Mouse (Mus musculus): ENCODE measurements at regions not wholly inside any gene's neighbourhood (a gene's known extent, or its start where the extent isn't known, plus 50 kb on each side); places are given as distances from the start of the nearest gene placed in this dataset.
A peak's percentile ranks its signal among the peaks of the same experiment; 100 is the strongest.

- Histone ChIP-seq H3K4me2 (no peak overlapping the region; the same call in 1 of the 2 replicates), H3K36me3 (ENCODE audit: insufficient read depth) (no peaks in the 10 kb centered on the region), H3K9me3 (ENCODE audit: low read depth, low read length) (no peaks in the 10 kb centered on the region), H3K4me1 (ENCODE audit: insufficient read depth) (peaks cover 36% of the 10 kb centered on the region; the same call in 1 of the 2 replicates), H3K4me3 (ENCODE audit: low read depth, low read length) (no peak overlapping the region), H3K9ac (no peak overlapping the region), H3K27me3 (ENCODE audit: insufficient read depth, low read length) (no peaks in the 10 kb centered on the region), H3K27ac (ENCODE audit: low read depth) (peak overlapping the region; percentile 47)
- ATAC-seq (ENCODE audit: insufficient read depth) (no peak), DNase-seq (peak; percentile 50)
- whole genome bisulfite sequencing = 15% methylated on average over 7 of the region's 7 CpGs
- no peak for TF ChIP-seq CTCF (IDR thresholded peaks at IDR 0.05; ENCODE audit: low read depth)
Measured at GRCm38 (mm10) chr11:18747871-18748461, 270.8 kb downstream of the Meis1 start.

DNA sequence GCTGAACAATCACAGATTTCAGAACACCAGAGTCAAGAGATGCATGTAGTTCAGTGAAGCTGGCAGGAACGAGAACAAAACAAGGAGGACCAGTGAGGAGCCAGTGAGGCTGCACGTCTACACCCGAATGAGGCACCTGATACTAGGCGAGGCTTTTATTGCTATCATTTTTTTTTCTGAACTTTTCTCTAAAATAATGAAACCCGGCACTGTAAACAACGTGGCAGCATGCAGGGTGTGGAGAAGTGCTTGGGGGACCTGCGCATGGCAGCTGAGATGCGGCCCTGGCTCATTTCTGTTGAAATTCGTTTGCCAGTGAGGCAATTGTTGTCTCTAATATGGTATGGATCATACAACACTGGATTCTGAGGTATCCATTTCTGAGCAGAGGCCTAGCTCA is 271.4 kb downstream of the Meis1 start:
- H3K36me3 ChIP-seq (ENCODE audit: insufficient read depth) = no peaks in the 10 kb centered on the region
- no peak overlapping the region for H3K9ac ChIP-seq
- no peak overlapping the region for H3K4me2 ChIP-seq
- no peak overlapping the region for H3K4me3 ChIP-seq (ENCODE audit: low read depth, low read length)
- H3K4me1 ChIP-seq (ENCODE audit: insufficient read depth) = peaks cover 31% of the 10 kb centered on the region; the same call in 1 of the 2 replicates
- H3K27ac ChIP-seq (ENCODE audit: low read depth) = peak overlapping the region; percentile 89
- TF ChIP-seq CTCF (IDR thresholded peaks at IDR 0.05; ENCODE audit: low read depth) = no peak
- 39% methylated on average over 9 of the region's 9 CpGs for WGBS
- no peaks in the 10 kb centered on the region for H3K27me3 ChIP-seq (ENCODE audit: insufficient read depth, low read length)
- H3K9me3 ChIP-seq (ENCODE audit: low read depth, low read length) = no peaks in the 10 kb centered on the region
- DNase-seq = no peak
- ATAC-seq (ENCODE audit: insufficient read depth) = no peak

DNA sequence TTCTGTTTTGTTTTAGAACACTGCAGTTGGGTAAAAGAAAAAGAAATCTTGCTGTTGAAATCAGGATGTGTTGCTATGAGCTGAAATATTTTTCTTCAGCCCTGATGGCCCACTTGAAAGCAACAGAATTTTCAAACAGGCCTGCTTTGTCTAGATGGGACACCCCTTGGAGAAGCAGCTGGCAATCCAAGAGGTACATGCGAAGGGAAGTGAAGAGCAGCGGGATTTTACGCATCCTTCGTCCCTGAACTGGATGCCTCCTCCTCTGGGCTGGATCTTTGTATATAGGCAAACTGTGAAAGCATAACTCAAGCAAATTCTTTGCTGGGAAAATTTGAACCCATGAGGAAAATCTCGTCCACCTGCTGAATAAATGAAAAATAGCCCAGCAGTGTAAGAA is 272.3 kb downstream of the Meis1 start:
- Histone ChIP-seq H3K9ac (no peak overlapping the region), H3K4me1 (ENCODE audit: insufficient read depth) (peaks cover 28% of the 10 kb centered on the region; the same call in 1 of the 2 replicates), H3K4me2 (peak overlapping the region; percentile 27; the same call in 1 of the 2 replicates), H3K27me3 (ENCODE audit: insufficient read depth, low read length) (no peaks in the 10 kb centered on the region), H3K36me3 (ENCODE audit: insufficient read depth) (no peaks in the 10 kb centered on the region), H3K4me3 (ENCODE audit: low read depth, low read length) (no peak overlapping the region), H3K27ac (ENCODE audit: low read depth) (peak overlapping the region; percentile 89; the same call in 1 of the 2 replicates), H3K9me3 (ENCODE audit: low read depth, low read length) (no peaks in the 10 kb centered on the region)
- DNase-seq (no peak), ATAC-seq (ENCODE audit: insufficient read depth) (no peak)
- no peak for TF ChIP-seq CTCF (IDR thresholded peaks at IDR 0.05; ENCODE audit: low read depth)
- WGBS = 45% methylated on average over 5 of the region's 5 CpGs

GRCm38 (mm10) chr11:18745840-18746239 is 272.9 kb downstream of the Meis1 start:
- H3K4me1 ChIP-seq (ENCODE audit: insufficient read depth) = peaks cover 23% of the 10 kb centered on the region; the same call in 1 of the 2 replicates
- no peaks in the 10 kb centered on the region for H3K27me3 ChIP-seq (ENCODE audit: insufficient read depth, low read length)
- no peak for TF ChIP-seq CTCF (IDR thresholded peaks at IDR 0.05; ENCODE audit: low read depth)
- peak; percentile 87 for ATAC-seq (ENCODE audit: insufficient read depth)
- no peak overlapping the region for H3K9ac ChIP-seq
- WGBS = 11% methylated on average over 10 of the region's 10 CpGs
- no peak overlapping the region for H3K4me3 ChIP-seq (ENCODE audit: low read depth, low read length)
- peak; percentile 86 for DNase-seq
- H3K27ac ChIP-seq (ENCODE audit: low read depth) = peak overlapping the region; percentile 89
- no peaks in the 10 kb centered on the region for H3K36me3 ChIP-seq (ENCODE audit: insufficient read depth)
- H3K9me3 ChIP-seq (ENCODE audit: low read depth, low read length) = no peaks in the 10 kb centered on the region
- H3K4me2 ChIP-seq = peak overlapping the region; percentile 27

GRCm38 (mm10) chr11:18734904-18735664 is 283.7 kb downstream of the Meis1 start:
- Histone ChIP-seq H3K9ac (no peak overlapping the region), H3K4me1 (ENCODE audit: insufficient read depth) (no peaks in the 10 kb centered on the region), H3K9me3 (ENCODE audit: low read depth, low read length) (no peaks in the 10 kb centered on the region), H3K27ac (ENCODE audit: low read depth) (no peak overlapping the region), H3K4me3 (ENCODE audit: low read depth, low read length) (no peak overlapping the region), H3K27me3 (ENCODE audit: insufficient read depth, low read length) (no peaks in the 10 kb centered on the region), H3K36me3 (ENCODE audit: insufficient read depth) (no peaks in the 10 kb centered on the region), H3K4me2 (no peak overlapping the region)
- ATAC-seq (ENCODE audit: insufficient read depth) (peak; percentile 77), DNase-seq (peak; percentile 70)
- no peak for TF ChIP-seq CTCF (IDR thresholded peaks at IDR 0.05; ENCODE audit: low read depth)
- WGBS = 58% methylated on average over 4 of the region's 4 CpGs

DNA sequence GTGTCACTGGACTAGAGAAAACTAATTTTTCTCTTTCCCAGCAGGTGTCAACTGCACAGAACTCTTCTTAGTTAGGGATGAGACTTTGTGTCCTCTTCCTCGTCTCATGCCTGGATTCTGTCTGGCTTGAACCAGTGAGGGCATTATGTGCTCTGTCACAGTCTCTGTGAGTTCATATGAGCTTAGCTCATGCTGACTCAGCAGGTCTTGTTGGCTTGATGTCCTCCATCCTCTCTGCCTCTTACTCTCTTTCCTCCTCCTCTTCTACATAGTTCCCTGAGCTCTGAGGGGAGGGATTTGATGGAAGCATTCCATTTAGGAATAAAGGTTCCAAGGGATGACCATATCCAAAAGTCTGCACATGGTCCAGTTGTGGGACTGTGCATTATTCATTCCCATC is 284.7 kb downstream of the Meis1 start:
- no peak for ATAC-seq (ENCODE audit: insufficient read depth)
- H3K36me3 ChIP-seq (ENCODE audit: insufficient read depth) = no peaks in the 10 kb centered on the region
- WGBS = 95% methylated on average over 1 of the region's 1 CpGs

DNA sequence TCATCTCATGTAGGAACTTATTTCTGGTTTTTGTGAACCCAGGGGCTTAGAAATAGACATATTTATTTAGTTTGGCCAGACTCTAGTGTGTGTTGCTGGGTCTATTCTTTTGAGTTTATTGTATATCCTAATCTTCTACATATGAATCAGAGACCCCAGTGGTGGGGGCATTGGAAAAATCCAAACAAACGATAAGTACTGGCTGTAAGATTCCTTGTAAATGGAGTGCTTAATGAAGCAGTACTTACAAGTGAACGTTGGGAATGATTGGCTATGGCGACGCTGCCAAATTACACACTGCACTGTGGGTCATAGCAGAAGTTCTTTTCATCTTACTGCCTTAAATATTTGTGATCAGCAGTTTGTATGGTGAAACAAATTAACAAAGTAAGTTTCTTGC is 289.0 kb downstream of the Meis1 start:
- no peak overlapping the region for H3K9ac ChIP-seq
- no peaks in the 10 kb centered on the region for H3K4me1 ChIP-seq (ENCODE audit: insufficient read depth)
- no peak overlapping the region for H3K4me3 ChIP-seq (ENCODE audit: low read depth, low read length)
- H3K36me3 ChIP-seq (ENCODE audit: insufficient read depth) = no peaks in the 10 kb centered on the region
- DNase-seq (peak; percentile 81), ATAC-seq (ENCODE audit: insufficient read depth) (peak; percentile 87)
- peak overlapping the region; percentile 30; the same call in 1 of the 2 replicates for H3K27ac ChIP-seq (ENCODE audit: low read depth)
- no peak overlapping the region for H3K4me2 ChIP-seq
- no peak for TF ChIP-seq CTCF (IDR thresholded peaks at IDR 0.05; ENCODE audit: low read depth)
- H3K9me3 ChIP-seq (ENCODE audit: low read depth, low read length) = no peaks in the 10 kb centered on the region
- no peaks in the 10 kb centered on the region for H3K27me3 ChIP-seq (ENCODE audit: insufficient read depth, low read length)
- WGBS = 26% methylated on average over 4 of the region's 4 CpGs

More for the DNA sequence above, 284.7 kb downstream of the Meis1 start:
- Histone ChIP-seq H3K9ac (no peak overlapping the region), H3K4me2 (no peak overlapping the region), H3K4me1 (ENCODE audit: insufficient read depth) (no peaks in the 10 kb centered on the region), H3K27me3 (ENCODE audit: insufficient read depth, low read length) (no peaks in the 10 kb centered on the region), H3K9me3 (ENCODE audit: low read depth, low read length) (no peaks in the 10 kb centered on the region), H3K4me3 (ENCODE audit: low read depth, low read length) (no peak overlapping the region), H3K27ac (ENCODE audit: low read depth) (peak overlapping the region; percentile 13; the same call in 1 of the 2 replicates)
- DNase-seq = no peak
- no peak for TF ChIP-seq CTCF (IDR thresholded peaks at IDR 0.05; ENCODE audit: low read depth)
